Mouse (Mus musculus) stomach, postnatal 0 days (tissue): ENCODE data around the gene Fgf18.

Experiments
- CTCF ChIP-seq: IDR thresholded peaks from 2 replicates; pipeline ENCODE4 v1.5.1; 2016; ENCODE audit warnings: antibody characterized with exemption, low read depth, mild to moderate bottlenecking, moderate library complexity
- EP300 ChIP-seq: optimal IDR thresholded peaks from 2 replicates; pipeline ENCODE3; 2016; ENCODE audit warnings: antibody characterized with exemption

DNA sequence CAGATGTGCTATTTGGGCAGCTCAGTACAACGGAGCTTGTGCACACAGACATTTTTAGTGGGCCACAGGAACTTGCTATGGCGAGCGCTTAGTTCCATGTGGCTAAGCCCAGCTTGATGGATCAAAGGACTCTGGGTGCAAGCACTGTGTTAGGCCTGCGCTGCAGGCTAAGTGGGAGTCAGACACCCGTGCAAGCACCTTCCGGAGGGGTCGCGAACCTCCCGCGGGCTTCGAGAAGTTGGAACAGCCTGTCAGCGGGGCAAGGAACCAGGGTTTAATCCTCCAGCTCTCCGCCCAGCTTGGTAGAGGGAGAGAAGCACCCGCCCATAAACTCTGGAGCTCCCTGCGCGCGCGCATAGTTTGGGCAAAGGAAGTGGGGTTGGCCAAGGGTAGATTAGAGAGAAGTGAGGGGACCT lies 33.5 kb upstream of the Fgf18 start:
- no peak for TF ChIP-seq CTCF
- no peak for TF ChIP-seq EP300
